Mouse (Mus musculus): Measurements from ENCODE around the gene Insr. TPM values are rescaled to one million over a fixed set of nuclear protein-coding genes. Genes with fewer than 3 reads are reported as not detected.
A peak's percentile ranks its signal among the peaks of the same experiment; 100 is the strongest.
"Not testable (repeated sequence)": the region's sequence is repeated elsewhere in the genome, so short reads cannot be mapped to it uniquely, and the experiment has no call there.

Gene Insr
- polyA plus RNA-seq (2015; fragmentation: Nextera tagmentation; extraction: Ambion mirVana): 20.7 and 21.3 TPM in 2 replicates

DNA sequence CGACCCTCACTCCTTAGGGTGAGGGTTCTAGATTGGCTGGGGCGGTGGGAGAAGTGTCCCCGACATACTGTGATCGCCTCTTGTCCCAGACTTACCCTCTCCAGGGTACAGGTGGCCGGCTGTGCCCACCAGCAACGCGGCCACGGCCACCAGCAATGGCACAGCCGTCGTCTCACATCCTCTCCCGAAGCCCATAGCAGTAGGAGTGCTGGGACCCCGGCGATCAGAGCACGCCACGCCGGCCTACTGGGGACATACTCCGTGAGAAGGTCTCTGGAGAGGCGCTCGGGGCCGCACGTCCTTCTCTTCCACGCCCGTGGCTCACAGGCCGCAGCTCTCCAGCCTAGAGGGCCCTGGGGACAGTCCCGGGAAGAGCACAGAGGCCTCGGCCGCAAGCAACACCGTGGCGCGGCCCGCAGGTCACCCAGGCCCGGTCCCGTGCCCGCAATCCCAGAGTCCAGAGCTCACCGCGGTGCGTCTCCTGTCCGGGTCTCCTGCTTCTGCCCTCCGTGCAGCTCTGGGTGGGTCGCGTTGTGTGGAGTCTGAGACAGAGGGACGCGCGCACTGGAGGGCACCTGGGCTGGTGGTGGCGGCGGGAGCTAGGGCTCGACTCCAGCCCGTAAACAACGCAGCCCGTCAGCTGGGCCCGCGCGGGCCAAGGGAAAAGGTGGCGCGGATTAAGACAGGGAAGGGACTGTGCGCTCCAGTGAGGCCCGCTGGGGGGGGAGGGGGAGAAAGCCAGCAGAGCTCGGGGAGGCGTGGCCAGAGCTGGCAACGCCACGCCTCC lies at the start of gene Insr:
Insr (minus strand) TSS at position 684 of the 787 bp plus-strand sequence.
- Histone ChIP-seq H3K36me3 (ENCODE audit: control insufficient read depth, insufficient read depth) (peaks cover 4% of the 10 kb centered on the region; the same call in 1 of the 2 replicates), H3K27me3 (replicated peaks; ENCODE audit: control insufficient read depth, insufficient read depth, low read length) (no peaks in the 10 kb centered on the region), H3K9me3 (ENCODE audit: control insufficient read depth) (no peaks in the 10 kb centered on the region), H3K27ac (ENCODE audit: low read depth, low read length) (peak within 1 kb of the TSS; percentile 94), H3K4me1 (replicated peaks; ENCODE audit: control insufficient read depth, insufficient read depth, low read length) (peaks cover 20% of the 10 kb centered on the region), H3K4me2 (replicated peaks; ENCODE audit: low read depth) (peak within 1 kb of the TSS; percentile 81), H3K9ac (ENCODE audit: low read depth, low read length) (peak within 1 kb of the TSS; percentile 88), H3K4me3 (ENCODE audit: low read depth, low read length) (peak within 1 kb of the TSS; percentile 86)
- ATAC-seq: peak; percentile 94
- WGBS: under 1% methylated on average over 58 of the region's 61 CpGs
- TF ChIP-seq CTCF (IDR thresholded peaks at IDR 0.05; ENCODE audit: low read depth): no peak; the same call in 1 of the 2 replicates

DNA sequence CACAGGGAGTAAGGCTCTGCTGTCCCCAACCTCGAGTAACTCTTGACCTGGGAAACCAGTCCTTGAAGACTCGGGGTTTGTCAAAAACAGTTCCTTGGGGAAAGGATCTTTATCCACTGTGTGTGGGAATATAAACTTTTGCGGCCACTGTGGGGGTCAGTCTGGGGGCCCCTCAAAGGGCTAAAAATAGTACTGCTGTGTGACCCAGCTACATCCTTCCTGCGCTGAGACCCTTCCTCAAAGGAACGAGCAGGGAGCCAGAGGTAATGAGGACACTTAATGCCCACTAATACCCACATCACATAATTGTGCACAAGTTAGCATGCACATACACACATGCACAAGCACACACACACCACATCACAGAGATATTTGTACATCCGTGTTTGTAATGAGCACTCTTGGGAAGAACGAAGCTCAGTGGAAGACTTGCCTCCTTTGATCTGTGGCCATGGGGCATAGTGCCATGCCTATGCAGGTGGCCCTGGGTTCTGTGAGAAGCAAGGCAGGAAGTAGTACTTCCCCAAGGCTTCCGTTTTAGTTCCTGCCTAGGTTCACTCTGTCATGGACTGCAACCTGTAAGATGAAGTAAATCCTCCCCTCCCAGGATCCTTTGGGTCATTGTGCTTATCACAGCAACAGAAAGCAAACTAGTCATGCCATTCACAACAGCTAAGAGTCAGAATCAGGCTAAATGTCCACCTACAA lies 48.3 kb upstream of the Insr start:
- ATAC-seq: no peak
- H3K27ac ChIP-seq (ENCODE audit: low read depth, low read length): no peak overlapping the region
- no peaks in the 10 kb centered on the region for H3K27me3 ChIP-seq (replicated peaks; ENCODE audit: control insufficient read depth, insufficient read depth, low read length)
- no peak overlapping the region for H3K4me3 ChIP-seq (ENCODE audit: low read depth, low read length)
- WGBS: 60% methylated on average over 8 of the region's 8 CpGs
- H3K4me1 ChIP-seq (replicated peaks; ENCODE audit: control insufficient read depth, insufficient read depth, low read length): no peaks in the 10 kb centered on the region
- no peak overlapping the region for H3K4me2 ChIP-seq (replicated peaks; ENCODE audit: low read depth)
- no peak for TF ChIP-seq CTCF (IDR thresholded peaks at IDR 0.05; ENCODE audit: low read depth)
- H3K9me3 ChIP-seq (ENCODE audit: control insufficient read depth): no peaks in the 10 kb centered on the region
- no peaks in the 10 kb centered on the region for H3K36me3 ChIP-seq (ENCODE audit: control insufficient read depth, insufficient read depth)
- H3K9ac ChIP-seq (ENCODE audit: low read depth, low read length): no peak overlapping the region

DNA sequence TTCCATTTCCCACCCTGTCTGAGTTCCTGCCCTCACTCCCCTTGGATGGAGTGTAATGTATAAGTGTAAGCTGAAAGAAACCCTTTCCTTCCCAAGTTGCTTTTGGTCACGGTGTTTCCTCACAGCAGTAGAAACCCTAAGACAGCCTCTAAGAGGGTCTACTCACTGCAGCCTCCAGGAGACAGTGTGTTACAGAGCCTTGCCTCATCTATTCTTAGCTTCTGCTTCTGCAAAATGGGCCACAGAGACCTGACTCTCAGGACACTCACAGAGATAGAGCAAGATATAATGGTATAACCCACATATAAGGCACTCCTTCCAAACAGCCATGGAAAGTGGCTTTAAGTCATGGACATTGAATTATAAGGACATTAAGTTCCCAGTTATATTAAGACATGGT lies 47.6 kb upstream of the Insr start:
- ATAC-seq: no peak

DNA sequence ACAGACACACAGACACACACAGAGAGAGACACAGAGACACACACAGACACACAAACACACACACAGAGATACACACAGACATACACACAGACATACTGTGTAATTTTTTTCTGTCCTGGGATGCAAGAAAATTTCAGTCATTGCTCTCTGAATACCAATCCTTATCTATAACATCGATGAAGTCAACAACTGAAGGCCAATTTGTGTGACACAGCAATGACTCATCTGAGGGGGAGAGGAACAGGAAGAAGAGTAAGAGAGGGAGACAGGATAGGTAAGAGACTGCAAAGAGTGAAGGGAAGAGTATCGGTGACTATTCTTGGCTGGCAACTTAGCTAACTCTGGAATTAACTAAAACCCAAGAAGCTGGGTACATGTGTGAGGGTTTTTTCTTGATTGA lies 44.8 kb upstream of the Insr start:
- Histone ChIP-seq H3K9me3 (ENCODE audit: control insufficient read depth) (no peaks in the 10 kb centered on the region), H3K36me3 (ENCODE audit: control insufficient read depth, insufficient read depth) (no peaks in the 10 kb centered on the region), H3K4me1 (replicated peaks; ENCODE audit: control insufficient read depth, insufficient read depth, low read length) (no peaks in the 10 kb centered on the region), H3K4me2 (replicated peaks; ENCODE audit: low read depth) (no peak overlapping the region), H3K27ac (ENCODE audit: low read depth, low read length) (no peak overlapping the region), H3K9ac (ENCODE audit: low read depth, low read length) (no peak overlapping the region), H3K4me3 (ENCODE audit: low read depth, low read length) (no peak overlapping the region), H3K27me3 (replicated peaks; ENCODE audit: control insufficient read depth, insufficient read depth, low read length) (no peaks in the 10 kb centered on the region)
- no peak for TF ChIP-seq CTCF (IDR thresholded peaks at IDR 0.05; ENCODE audit: low read depth)
- WGBS: 70% methylated on average over 2 of the region's 2 CpGs
- ATAC-seq: no peak

More for the DNA sequence above, 47.6 kb upstream of the Insr start:
- Histone ChIP-seq H3K4me2 (replicated peaks; ENCODE audit: low read depth) (no peak overlapping the region), H3K4me3 (ENCODE audit: low read depth, low read length) (no peak overlapping the region), H3K4me1 (replicated peaks; ENCODE audit: control insufficient read depth, insufficient read depth, low read length) (no peaks in the 10 kb centered on the region), H3K27ac (ENCODE audit: low read depth, low read length) (no peak overlapping the region), H3K9me3 (ENCODE audit: control insufficient read depth) (no peaks in the 10 kb centered on the region), H3K27me3 (replicated peaks; ENCODE audit: control insufficient read depth, insufficient read depth, low read length) (no peaks in the 10 kb centered on the region), H3K36me3 (ENCODE audit: control insufficient read depth, insufficient read depth) (no peaks in the 10 kb centered on the region), H3K9ac (ENCODE audit: low read depth, low read length) (no peak overlapping the region)
- no peak for TF ChIP-seq CTCF (IDR thresholded peaks at IDR 0.05; ENCODE audit: low read depth)
- 100% methylated on average over 1 of the region's 1 CpGs for WGBS

DNA sequence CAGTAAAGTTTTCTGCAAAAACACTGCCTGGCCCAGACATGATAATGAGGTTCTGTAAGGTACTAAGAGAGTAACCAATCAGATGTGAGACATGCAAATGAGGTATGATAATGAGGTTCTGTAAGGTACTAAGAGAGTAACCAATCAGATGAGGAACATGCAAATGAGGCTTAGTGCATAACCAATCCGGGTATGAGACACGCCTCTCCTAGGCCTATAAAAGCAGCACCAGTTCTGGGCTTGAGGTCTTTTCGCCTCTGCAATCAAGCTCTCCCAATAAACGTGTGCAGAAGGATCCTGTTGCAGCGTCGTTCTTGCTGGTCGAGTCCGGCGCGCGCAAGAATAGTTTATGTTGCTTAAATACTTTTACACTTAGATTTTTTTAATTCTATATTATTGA lies 39.9 kb upstream of the Insr start:
- H3K27ac ChIP-seq (ENCODE audit: low read depth, low read length); ATAC-seq; H3K9ac ChIP-seq (ENCODE audit: low read depth, low read length); H3K36me3 ChIP-seq (ENCODE audit: control insufficient read depth, insufficient read depth); H3K27me3 ChIP-seq (replicated peaks; ENCODE audit: control insufficient read depth, insufficient read depth, low read length); H3K9me3 ChIP-seq (ENCODE audit: control insufficient read depth); H3K4me2 ChIP-seq (replicated peaks; ENCODE audit: low read depth); H3K4me1 ChIP-seq (replicated peaks; ENCODE audit: control insufficient read depth, insufficient read depth, low read length); H3K4me3 ChIP-seq (ENCODE audit: low read depth, low read length): not testable (repeated sequence)
- WGBS: 93% methylated on average over 9 of the region's 11 CpGs

DNA sequence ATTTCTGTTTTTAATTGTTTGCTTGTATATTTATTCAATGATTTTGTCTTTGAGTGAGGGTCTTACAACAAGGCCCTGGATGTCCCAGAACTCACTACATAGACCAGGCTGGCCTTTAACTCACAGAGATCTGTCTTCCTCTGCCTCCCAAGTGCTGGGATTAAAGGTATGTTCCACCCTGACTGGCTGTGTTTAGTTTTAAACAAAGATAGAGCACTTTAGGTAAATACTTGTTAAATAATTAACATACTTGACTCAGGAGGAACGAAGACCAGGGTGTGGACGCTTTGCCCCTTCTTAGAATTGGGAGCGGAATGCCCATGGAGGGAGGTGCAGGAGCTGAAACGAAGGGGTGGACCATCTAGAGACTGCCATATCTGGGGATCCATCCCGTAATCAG lies 37.2 kb upstream of the Insr start:
- no peak for ATAC-seq
- WGBS: 66% methylated on average over 5 of the region's 5 CpGs
- H3K36me3 ChIP-seq (ENCODE audit: control insufficient read depth, insufficient read depth): no peaks in the 10 kb centered on the region
- no peak for TF ChIP-seq CTCF (IDR thresholded peaks at IDR 0.05; ENCODE audit: low read depth)
- H3K27ac ChIP-seq (ENCODE audit: low read depth, low read length): no peak overlapping the region
- no peak overlapping the region for H3K4me2 ChIP-seq (replicated peaks; ENCODE audit: low read depth)
- H3K9ac ChIP-seq (ENCODE audit: low read depth, low read length): no peak overlapping the region
- H3K4me1 ChIP-seq (replicated peaks; ENCODE audit: control insufficient read depth, insufficient read depth, low read length): no peaks in the 10 kb centered on the region
- H3K27me3 ChIP-seq (replicated peaks; ENCODE audit: control insufficient read depth, insufficient read depth, low read length): no peaks in the 10 kb centered on the region
- H3K4me3 ChIP-seq (ENCODE audit: low read depth, low read length): no peak overlapping the region
- no peaks in the 10 kb centered on the region for H3K9me3 ChIP-seq (ENCODE audit: control insufficient read depth)
